Mouse (Mus musculus): ENCODE measurements around the gene Lpcat4.
"Not testable (repeated sequence)": the region's sequence is repeated elsewhere in the genome, so short reads cannot be mapped to it uniquely, and the experiment has no call there.

The Lpcat4 gene

GRCm38 (mm10) chr2:112261748-112262653 lies 22.7 kb downstream of the Lpcat4 start, which contains the start of gene Nop10:
TSS of gene Nop10 (plus strand) at chr2:112261926.
- peak; percentile 90 for DNase-seq (ENCODE audit: low spot score)

- no peak for DNase-seq (ENCODE audit: low spot score)
Measured at GRCm38 (mm10) chr2:112262779-112263295, 23.6 kb downstream of the Lpcat4 start.

- no peak for DNase-seq (ENCODE audit: low spot score)
Measured at GRCm38 (mm10) chr2:112264364-112264763, 25.1 kb downstream of the Lpcat4 start.

DNA sequence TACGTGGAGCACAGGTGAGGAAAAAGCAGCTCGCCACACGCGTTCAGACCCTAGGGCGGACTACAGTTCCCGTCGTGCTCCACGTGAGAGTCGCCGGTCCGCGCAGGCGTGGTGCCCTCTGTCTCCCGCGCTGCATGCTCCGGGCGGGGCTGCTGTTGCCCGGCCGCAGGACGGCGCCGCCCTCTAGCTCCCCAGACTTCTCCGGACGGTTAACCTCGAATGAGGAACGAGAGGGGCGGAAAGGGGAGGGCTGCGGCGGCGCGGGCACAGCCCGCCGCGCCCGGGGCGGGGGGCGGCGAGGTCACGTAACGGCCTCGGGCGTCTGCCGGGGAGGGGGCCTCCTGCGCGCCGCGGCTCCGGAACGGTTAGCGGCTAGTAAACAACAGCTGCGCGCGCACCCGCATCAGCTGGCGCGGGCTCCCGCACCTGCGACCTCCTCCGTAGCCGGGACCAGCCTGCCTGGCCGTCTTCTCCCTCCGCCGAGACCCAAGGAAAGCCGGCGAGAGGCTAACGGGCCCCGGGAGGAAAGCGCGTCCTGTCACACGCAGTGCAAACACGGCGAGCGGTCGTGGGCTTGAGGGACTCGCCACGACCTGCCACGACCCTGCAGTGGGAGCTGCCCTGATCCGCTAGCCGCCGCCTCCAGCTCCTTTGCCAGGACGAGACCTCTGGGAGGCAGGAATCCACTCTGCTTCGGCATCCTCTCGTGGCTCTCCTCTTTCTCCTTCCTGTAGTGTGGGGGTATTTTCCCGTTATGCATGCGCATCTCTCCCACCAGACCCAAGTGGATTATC lies 26.4 kb downstream of the Lpcat4 start, which contains the start of gene Slc12a6:
Slc12a6 (plus strand) TSS at position 378 of the 794 bp plus-strand sequence.
- DNase-seq (ENCODE audit: low spot score) = peak; percentile 95

GRCm38 (mm10) chr2:112266242-112266592 lies 26.9 kb downstream of the Lpcat4 start, which contains the start of gene Gm21985:
TSS of gene Gm21985 (plus strand) at chr2:112266314.
- peak; percentile 68 for DNase-seq (ENCODE audit: low spot score)

GRCm38 (mm10) chr2:112266780-112267179 lies 27.5 kb downstream of the Lpcat4 start:
- DNase-seq (ENCODE audit: low spot score) = no peak

DNA sequence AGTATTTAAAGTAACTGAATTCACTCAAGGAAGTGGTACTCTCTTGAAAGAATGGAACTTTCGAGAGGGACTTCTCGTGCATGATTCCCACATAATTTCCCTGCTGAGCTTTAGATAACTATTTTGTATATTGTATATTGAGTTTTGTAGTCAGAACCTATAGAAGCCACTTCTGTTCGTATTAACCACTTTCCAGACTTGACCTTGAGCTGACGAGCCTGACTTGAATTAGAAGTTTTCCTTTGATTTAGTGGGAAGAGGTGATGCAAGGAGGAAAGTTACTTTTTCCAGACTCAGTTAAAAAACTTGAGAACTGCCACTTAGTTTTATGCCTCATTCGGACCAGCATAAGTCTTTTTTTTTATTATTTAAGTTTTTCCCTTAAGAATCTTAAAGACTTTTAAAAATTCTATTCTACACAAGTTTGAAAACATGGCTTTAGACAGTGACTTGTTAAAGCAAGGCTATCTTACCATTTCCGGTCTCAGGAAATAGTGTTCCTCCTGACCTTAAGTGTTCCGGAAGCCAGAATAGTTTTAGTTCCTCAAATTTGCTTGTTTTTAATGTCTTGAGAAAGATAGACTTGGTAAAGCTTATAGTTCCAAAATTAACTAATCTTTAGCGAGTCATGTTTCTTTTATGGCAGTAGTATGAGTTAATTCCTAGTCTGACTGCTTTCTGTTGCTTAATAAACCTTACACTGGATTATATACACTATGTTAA lies 28.4 kb downstream of the Lpcat4 start:
- no peak for DNase-seq (ENCODE audit: low spot score)

- no peak for DNase-seq (ENCODE audit: low spot score)
Measured at GRCm38 (mm10) chr2:112270011-112270410, 30.7 kb downstream of the Lpcat4 start.

GRCm38 (mm10) chr2:112272909-112273308 lies 33.6 kb downstream of the Lpcat4 start:
- DNase-seq (ENCODE audit: low spot score) = no peak

- DNase-seq (ENCODE audit: low spot score) = no peak
Measured at GRCm38 (mm10) chr2:112273474-112273873, 34.2 kb downstream of the Lpcat4 start.

- no peak for DNase-seq (ENCODE audit: low spot score)
Measured at GRCm38 (mm10) chr2:112276870-112277269, 37.6 kb downstream of the Lpcat4 start.

DNA sequence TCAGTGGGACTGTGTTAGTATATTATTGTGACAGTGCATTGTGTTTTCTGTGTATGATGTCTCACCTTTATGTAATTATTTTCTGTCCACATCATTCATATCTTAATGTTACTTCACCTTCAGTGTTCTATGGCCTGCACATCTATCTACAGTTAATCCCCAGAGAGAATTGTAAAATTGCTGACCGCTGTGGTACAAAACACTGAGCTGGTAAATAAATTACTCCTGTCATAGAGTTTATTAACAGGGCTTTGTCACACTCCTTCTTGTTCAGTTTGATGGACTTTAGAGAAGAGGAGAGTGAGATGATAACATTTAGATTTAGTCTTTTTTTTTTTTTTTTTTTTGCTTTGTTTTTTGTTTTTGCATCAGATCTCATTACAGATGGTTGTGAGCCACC lies 43.6 kb downstream of the Lpcat4 start:
- DNase-seq (ENCODE audit: low spot score) = no peak

DNA sequence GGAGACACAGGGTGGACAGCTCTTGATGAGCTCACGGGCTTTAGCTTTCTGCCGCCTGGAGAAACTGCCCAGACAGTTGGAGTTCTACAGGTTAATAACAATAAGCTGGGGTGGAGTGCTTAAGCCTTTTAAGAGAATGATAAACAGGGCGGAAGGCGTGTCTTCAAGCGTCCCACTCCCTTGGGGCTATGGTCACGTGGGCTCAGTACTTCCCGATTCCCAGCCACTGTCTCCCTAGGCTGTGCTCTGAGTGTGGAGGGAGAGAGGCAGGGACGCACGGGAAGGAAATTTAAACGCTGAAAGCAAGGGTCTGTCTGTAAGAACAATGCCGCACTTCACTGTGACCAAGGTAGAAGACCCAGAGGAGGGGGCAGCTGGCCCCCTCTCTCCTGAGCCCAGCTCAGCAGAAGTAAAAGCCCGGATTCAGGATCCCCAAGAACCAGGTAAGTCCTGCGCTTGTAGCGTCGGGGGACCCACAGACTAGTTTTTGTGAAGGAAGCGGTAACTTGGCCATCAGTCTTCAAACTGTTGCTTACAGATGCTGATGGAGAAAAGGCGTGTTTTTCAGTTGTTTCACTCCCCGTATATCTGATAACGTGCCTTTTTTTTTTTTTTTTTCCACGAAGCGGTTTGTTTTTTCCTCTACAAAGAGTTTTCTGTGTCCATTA lies 45.2 kb downstream of the Lpcat4 start:
- peak; percentile 57 for DNase-seq (ENCODE audit: low spot score)

GRCm38 (mm10) chr2:112285031-112285390 lies 45.7 kb downstream of the Lpcat4 start:
- DNase-seq (ENCODE audit: low spot score) = no peak

GRCm38 (mm10) chr2:112286062-112286461 lies 46.8 kb downstream of the Lpcat4 start:
- DNase-seq (ENCODE audit: low spot score) = not testable (repeated sequence)

- no peak for DNase-seq (ENCODE audit: low spot score)
Measured at GRCm38 (mm10) chr2:112287059-112287458, 47.8 kb downstream of the Lpcat4 start.

DNA sequence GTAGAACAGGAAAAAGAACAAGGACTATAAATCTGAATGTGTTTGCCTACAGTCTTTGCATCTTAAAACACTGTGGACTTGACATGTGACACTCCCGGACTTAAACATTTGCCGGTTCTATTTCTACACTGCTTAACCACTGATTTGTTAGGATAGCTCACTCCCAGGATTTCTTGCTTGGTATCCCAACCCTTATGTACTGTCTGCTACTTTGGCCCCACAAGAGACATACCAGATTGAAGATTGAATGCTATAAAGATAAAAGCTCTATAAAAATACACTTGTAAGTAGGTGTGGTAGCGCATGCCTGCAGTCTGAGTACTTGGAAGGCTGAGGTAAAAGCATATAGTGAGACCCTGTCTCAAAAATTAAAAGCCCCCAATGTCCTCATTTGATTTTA lies 50.2 kb downstream of the Lpcat4 start:
- DNase-seq (ENCODE audit: low spot score) = no peak

DNA sequence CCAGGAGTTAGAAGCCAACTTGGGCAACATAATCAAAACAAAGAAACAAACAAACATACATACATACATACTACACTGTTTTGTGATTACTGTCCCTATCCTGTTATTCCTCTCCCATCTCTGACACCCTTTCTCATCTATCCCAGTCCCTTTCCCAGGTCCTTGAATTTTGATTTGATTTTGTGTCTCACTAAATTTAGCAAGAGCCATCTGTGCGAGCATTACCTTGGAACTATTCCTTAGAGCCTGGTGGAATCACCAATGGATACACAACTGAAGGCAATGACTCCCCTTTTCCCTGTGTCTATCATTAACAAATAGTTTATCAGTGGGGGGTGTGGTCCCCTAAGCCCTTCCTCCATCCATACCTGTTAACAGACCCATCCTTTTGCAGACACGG lies 53.6 kb downstream of the Lpcat4 start:
- DNase-seq (ENCODE audit: low spot score) = no peak

DNA sequence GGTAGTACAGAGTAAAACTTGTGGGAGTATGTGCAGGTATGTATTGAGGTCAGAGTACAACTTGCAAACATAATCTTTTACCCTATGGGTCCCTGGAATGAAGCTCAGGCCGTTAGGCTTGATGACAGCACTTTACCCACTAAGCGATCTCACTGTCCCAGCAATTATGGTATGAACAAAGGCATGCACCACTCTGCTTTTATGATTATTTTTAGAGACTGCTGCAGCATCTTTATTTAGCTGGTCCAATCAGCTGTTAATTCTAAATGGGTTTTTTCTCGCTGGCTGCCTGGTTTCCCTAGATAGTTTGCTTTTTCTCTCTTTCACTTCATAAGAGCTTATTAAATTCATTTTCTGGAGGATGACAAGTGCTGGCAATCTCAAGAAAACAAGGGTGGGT lies 56.9 kb downstream of the Lpcat4 start:
- DNase-seq (ENCODE audit: low spot score) = no peak

All from testis, postnatal 14 days (tissue).